Mouse (Mus musculus): Measurements from ENCODE around the gene Sympk. TPM values are rescaled to one million over a fixed set of nuclear protein-coding genes. Genes with fewer than 3 reads are reported as not detected.

The Sympk gene
- polyA plus RNA-seq, 1 experiment: 113 TPM

GRCm38 (mm10) chr7:19075723-19076585 lies 51.8 kb downstream of the Sympk start, which contains the start of gene Dmwd:
Gene Dmwd (plus strand): TSS chr7:19076227.
- Histone ChIP-seq H3K4me3 (ENCODE audit: insufficient read depth, low read length) (peak within 1 kb of the TSS; percentile 40), H3K4me1 (ENCODE audit: control insufficient read depth, insufficient read depth, low read length) (peaks cover 4% of the 10 kb centered on the region), H3K27ac (ENCODE audit: insufficient read depth, low read length) (0 out of 2 replicates have a peak within 1 kb of the TSS, but pooled peaks have one; percentile 16)
- TF ChIP-seq POLR2A (IDR thresholded peaks at IDR 0.05; ENCODE audit: extremely low read depth, insufficient read depth, low read length) (0 out of 2 replicates have a peak, but pooled peaks have one; percentile 29), CTCF (IDR thresholded peaks at IDR 0.05; ENCODE audit: extremely low read depth, insufficient read depth, low read length) (no peak)

GRCm38 (mm10) chr7:19076586-19076991 lies 52.4 kb downstream of the Sympk start:
- TF ChIP-seq POLR2A (IDR thresholded peaks at IDR 0.05; ENCODE audit: extremely low read depth, insufficient read depth, low read length): no peak
- no peak for TF ChIP-seq CTCF (IDR thresholded peaks at IDR 0.05; ENCODE audit: extremely low read depth, insufficient read depth, low read length)
- Histone ChIP-seq H3K4me3 (ENCODE audit: insufficient read depth, low read length) (peak overlapping the region; percentile 40), H3K4me1 (ENCODE audit: control insufficient read depth, insufficient read depth, low read length) (peaks cover 4% of the 10 kb centered on the region), H3K27ac (ENCODE audit: insufficient read depth, low read length) (0 out of 2 replicates have a peak overlapping the region, but pooled peaks have one; percentile 16)

- no peak overlapping the region for H3K27ac ChIP-seq (ENCODE audit: insufficient read depth, low read length)
- no peak overlapping the region for H3K4me3 ChIP-seq (ENCODE audit: insufficient read depth, low read length)
- peaks cover 5% of the 10 kb centered on the region for H3K4me1 ChIP-seq (ENCODE audit: control insufficient read depth, insufficient read depth, low read length)
- TF ChIP-seq POLR2A (IDR thresholded peaks at IDR 0.05; ENCODE audit: extremely low read depth, insufficient read depth, low read length): no peak
- TF ChIP-seq CTCF (IDR thresholded peaks at IDR 0.05; ENCODE audit: extremely low read depth, insufficient read depth, low read length): no peak
Observed at GRCm38 (mm10) chr7:19077761-19078160, 53.6 kb downstream of the Sympk start.

GRCm38 (mm10) chr7:19078732-19079131 lies 54.6 kb downstream of the Sympk start:
- TF ChIP-seq POLR2A (IDR thresholded peaks at IDR 0.05; ENCODE audit: extremely low read depth, insufficient read depth, low read length): no peak
- no peak for TF ChIP-seq CTCF (IDR thresholded peaks at IDR 0.05; ENCODE audit: extremely low read depth, insufficient read depth, low read length)
- Histone ChIP-seq H3K27ac (ENCODE audit: insufficient read depth, low read length) (peak overlapping the region; percentile 14; the same call in 1 of the 2 replicates), H3K4me1 (ENCODE audit: control insufficient read depth, insufficient read depth, low read length) (peaks cover 6% of the 10 kb centered on the region), H3K4me3 (ENCODE audit: insufficient read depth, low read length) (no peak overlapping the region)

- TF ChIP-seq POLR2A (IDR thresholded peaks at IDR 0.05; ENCODE audit: extremely low read depth, insufficient read depth, low read length) (0 out of 2 replicates have a peak, but pooled peaks have one; percentile 33), CTCF (IDR thresholded peaks at IDR 0.05; ENCODE audit: extremely low read depth, insufficient read depth, low read length) (no peak)
- Histone ChIP-seq H3K4me1 (ENCODE audit: control insufficient read depth, insufficient read depth, low read length) (peaks cover 3% of the 10 kb centered on the region; the same call in 1 of the 2 replicates), H3K27ac (ENCODE audit: insufficient read depth, low read length) (peak overlapping the region; percentile 45), H3K4me3 (ENCODE audit: insufficient read depth, low read length) (no peak overlapping the region)
Observed at GRCm38 (mm10) chr7:19080451-19080950, 56.3 kb downstream of the Sympk start.

GRCm38 (mm10) chr7:19082171-19082570 lies 58.0 kb downstream of the Sympk start:
- H3K4me3 ChIP-seq (ENCODE audit: insufficient read depth, low read length): no peak overlapping the region
- TF ChIP-seq POLR2A (IDR thresholded peaks at IDR 0.05; ENCODE audit: extremely low read depth, insufficient read depth, low read length): no peak
- no peak for TF ChIP-seq CTCF (IDR thresholded peaks at IDR 0.05; ENCODE audit: extremely low read depth, insufficient read depth, low read length)

GRCm38 (mm10) chr7:19083096-19083495 lies 58.9 kb downstream of the Sympk start:
- no peak overlapping the region for H3K27ac ChIP-seq (ENCODE audit: insufficient read depth, low read length)
- TF ChIP-seq POLR2A (IDR thresholded peaks at IDR 0.05; ENCODE audit: extremely low read depth, insufficient read depth, low read length) (no peak), CTCF (IDR thresholded peaks at IDR 0.05; ENCODE audit: extremely low read depth, insufficient read depth, low read length) (no peak)
- H3K4me1 ChIP-seq (ENCODE audit: control insufficient read depth, insufficient read depth, low read length): 0 out of 2 replicates have a peak, but pooled peaks cover 2% of the 10 kb centered on the region
- H3K4me3 ChIP-seq (ENCODE audit: insufficient read depth, low read length): no peak overlapping the region

More at GRCm38 (mm10) chr7:19082171-19082570, 58.0 kb downstream of the Sympk start:
- Histone ChIP-seq H3K4me1 (ENCODE audit: control insufficient read depth, insufficient read depth, low read length) (peaks cover 3% of the 10 kb centered on the region; the same call in 1 of the 2 replicates), H3K27ac (ENCODE audit: insufficient read depth, low read length) (no peak overlapping the region)

GRCm38 (mm10) chr7:19083701-19084100 lies 59.5 kb downstream of the Sympk start, which contains the start of gene Dmpk:
Gene Dmpk (plus strand): TSS chr7:19083849.
- no peak within 1 kb of the TSS for H3K4me3 ChIP-seq (ENCODE audit: insufficient read depth, low read length)
- TF ChIP-seq POLR2A (IDR thresholded peaks at IDR 0.05; ENCODE audit: extremely low read depth, insufficient read depth, low read length) (no peak), CTCF (IDR thresholded peaks at IDR 0.05; ENCODE audit: extremely low read depth, insufficient read depth, low read length) (no peak)
- H3K4me1 ChIP-seq (ENCODE audit: control insufficient read depth, insufficient read depth, low read length): 0 out of 2 replicates have a peak, but pooled peaks cover 2% of the 10 kb centered on the region
- no peak within 1 kb of the TSS for H3K27ac ChIP-seq (ENCODE audit: insufficient read depth, low read length)

GRCm38 (mm10) chr7:19084277-19084771 lies 60.1 kb downstream of the Sympk start:
- H3K4me3 ChIP-seq (ENCODE audit: insufficient read depth, low read length): no peak overlapping the region
- no peak for TF ChIP-seq POLR2A (IDR thresholded peaks at IDR 0.05; ENCODE audit: extremely low read depth, insufficient read depth, low read length)
- TF ChIP-seq CTCF (IDR thresholded peaks at IDR 0.05; ENCODE audit: extremely low read depth, insufficient read depth, low read length): no peak
- no peak overlapping the region for H3K27ac ChIP-seq (ENCODE audit: insufficient read depth, low read length)
- 0 out of 2 replicates have a peak, but pooled peaks cover 2% of the 10 kb centered on the region for H3K4me1 ChIP-seq (ENCODE audit: control insufficient read depth, insufficient read depth, low read length)
